Mouse (Mus musculus): ENCODE results near the gene Ltbp4.

GRCm38 (mm10) chr7:27355745-27356240, 18.3 kb upstream of the Ltbp4 start, which contains the start of gene Shkbp1:
- no peak for TF ChIP-seq CTCF (IDR thresholded peaks at IDR 0.05; ENCODE audit: extremely low read depth, insufficient read depth, insufficient read length, insufficient replicate concordance)
- no peak for TF ChIP-seq POLR2A (IDR thresholded peaks at IDR 0.05; ENCODE audit: low read depth, low read length)

Measured in spleen, adult 2 months (tissue).